In the genomic region with DNA sequence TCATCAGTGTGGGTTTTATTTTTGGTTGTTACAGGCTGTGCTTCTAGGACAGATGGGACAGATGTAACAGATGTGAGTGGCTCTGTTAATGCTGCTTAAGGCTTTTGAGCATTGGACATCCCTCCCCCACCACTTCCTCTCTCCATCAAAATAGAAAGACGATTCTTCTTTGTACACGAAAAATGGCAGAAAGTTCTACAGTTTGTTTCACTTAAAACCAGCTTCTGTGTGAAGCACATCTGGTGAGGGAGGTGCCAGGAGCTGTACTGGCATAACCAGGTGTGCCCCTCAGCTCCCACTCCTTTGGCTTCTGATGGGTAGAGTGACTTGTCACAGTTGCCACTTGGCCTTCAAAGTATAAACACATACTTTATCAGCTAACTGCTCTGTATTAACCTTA, we compare ENCODE assay signal across 12 mouse cellular contexts.
DNase-seq lines count a peak whose midpoint lies in the region; ATAC-seq lines count a peak whose summit lies in the region.
"Had no signal": no experiment of that assay in that cellular context is flagged by ENCODE, and none has a peak within 500 bp of the region (broad histone marks: within the 10 kb centered on the region; RNA-seq: fewer than 3 reads in every experiment).

No protein-coding gene starts in this region.

- no peak for ATAC-seq in midbrain, embryonic 11.5 days (ENCODE audit: low FRiP score)
- no peak for ATAC-seq in midbrain, embryonic 16.5 days
- ATAC-seq in limb, embryonic 13.5 days (ENCODE audit: low FRiP score, low read depth) = no peak
- ATAC-seq in liver, embryonic 11.5 days (replicated peaks; ENCODE audit: low FRiP score) = no peak

- no peaks in the 10 kb centered on the region for H3K9me3 ChIP-seq in heart, embryonic 10.5 days
- no peaks in the 10 kb centered on the region for H3K9me3 ChIP-seq in midbrain, embryonic 11.5 days (ENCODE audit: control insufficient read depth, low read length)
- no peaks in the 10 kb centered on the region for H3K9me3 ChIP-seq in midbrain, embryonic 16.5 days (replicated peaks; ENCODE audit: control insufficient read depth, low read length, poor library complexity, severe bottlenecking)
- H3K9me3 ChIP-seq in limb, embryonic 13.5 days = no peaks in the 10 kb centered on the region
- no peaks in the 10 kb centered on the region for H3K9me3 ChIP-seq in liver, embryonic 11.5 days (ENCODE audit: control insufficient read depth, low read length)
- H3K9me3 ChIP-seq: forebrain, embryonic 10.5 days had no signal

- intact Hi-C loops in heart, postnatal 36 days (cut with DNase I) = no loop called here

- no peak for DNase-seq in heart, embryonic 10.5 days (ENCODE audit: low spot score)
- DNase-seq in heart, postnatal 36 days = no peak
- peak; percentile 53 for DNase-seq in midbrain, embryonic 11.5 days (ENCODE audit: low spot score, missing footprints)
- peak; percentile 75 for DNase-seq in thymus, postnatal 14 days
- DNase-seq in liver, embryonic 11.5 days (ENCODE audit: low spot score) = no peak
- DNase-seq in layer of hippocampus, adult 9-10 months (ENCODE audit: low spot score) = no peak
- DNase-seq: cerebellum, adult 11 months; kidney, adult 2 months; layer of hippocampus, adult 9-11 months had no signal

- 0 out of 2 replicates have a peak overlapping the region, but pooled peaks have one; percentile 6 for H3K27ac ChIP-seq in heart, embryonic 10.5 days
- H3K27ac ChIP-seq in midbrain, embryonic 11.5 days (ENCODE audit: low read depth, low read length) = no peak overlapping the region
- no peak overlapping the region for H3K27ac ChIP-seq in midbrain, embryonic 16.5 days (ENCODE audit: low read length)
- peak overlapping the region; percentile 48; the same call in 1 of the 2 replicates for H3K27ac ChIP-seq in limb, embryonic 13.5 days
- H3K27ac ChIP-seq in liver, embryonic 11.5 days (ENCODE audit: low read depth, low read length) = no peak overlapping the region
- H3K27ac ChIP-seq: forebrain, embryonic 10.5 days had no signal

- no peak overlapping the region for H3K4me2 ChIP-seq in midbrain, embryonic 11.5 days
- no peak overlapping the region for H3K4me2 ChIP-seq in midbrain, embryonic 16.5 days (ENCODE audit: low read length)
- H3K4me2 ChIP-seq in limb, embryonic 13.5 days (replicated peaks) = no peak overlapping the region
- no peak overlapping the region for H3K4me2 ChIP-seq in liver, embryonic 11.5 days

- no peak overlapping the region for H3K4me3 ChIP-seq in heart, embryonic 10.5 days
- no peak overlapping the region for H3K4me3 ChIP-seq in midbrain, embryonic 11.5 days (ENCODE audit: low read depth, low read length)
- no peak overlapping the region for H3K4me3 ChIP-seq in midbrain, embryonic 16.5 days (ENCODE audit: low read depth, low read length)
- no peak overlapping the region for H3K4me3 ChIP-seq in limb, embryonic 13.5 days
- no peak overlapping the region for H3K4me3 ChIP-seq in liver, embryonic 11.5 days (ENCODE audit: low read depth, low read length)
- H3K4me3 ChIP-seq: forebrain, embryonic 10.5 days had no signal

- peaks cover 45% of the 10 kb centered on the region for H3K4me1 ChIP-seq in heart, embryonic 10.5 days
- no peaks in the 10 kb centered on the region for H3K4me1 ChIP-seq in midbrain, embryonic 11.5 days (ENCODE audit: control insufficient read depth, insufficient read depth, low read length)
- H3K4me1 ChIP-seq in midbrain, embryonic 16.5 days (ENCODE audit: control insufficient read depth, insufficient read depth, low read length) = no peaks in the 10 kb centered on the region
- peaks cover 41% of the 10 kb centered on the region for H3K4me1 ChIP-seq in limb, embryonic 13.5 days
- H3K4me1 ChIP-seq in liver, embryonic 11.5 days (replicated peaks; ENCODE audit: control insufficient read depth, insufficient read depth, low read length) = peaks cover 17% of the 10 kb centered on the region

- H3K27me3 ChIP-seq in heart, embryonic 10.5 days (ENCODE audit: insufficient read depth, poor library complexity, severe bottlenecking) = no peaks in the 10 kb centered on the region
- H3K27me3 ChIP-seq in midbrain, embryonic 11.5 days (ENCODE audit: control insufficient read depth, insufficient read depth, low read length) = no peaks in the 10 kb centered on the region
- H3K27me3 ChIP-seq in midbrain, embryonic 16.5 days (ENCODE audit: control insufficient read depth, insufficient read depth, low read depth, low read length) = no peaks in the 10 kb centered on the region
- no peaks in the 10 kb centered on the region for H3K27me3 ChIP-seq in limb, embryonic 13.5 days
- H3K27me3 ChIP-seq in liver, embryonic 11.5 days (replicated peaks; ENCODE audit: control insufficient read depth, insufficient read depth, low read length) = no peaks in the 10 kb centered on the region

- H3K36me3 ChIP-seq in heart, embryonic 10.5 days = no peaks in the 10 kb centered on the region
- H3K36me3 ChIP-seq in midbrain, embryonic 11.5 days (ENCODE audit: control insufficient read depth, insufficient read depth, low read length) = no peaks in the 10 kb centered on the region
- no peaks in the 10 kb centered on the region for H3K36me3 ChIP-seq in midbrain, embryonic 16.5 days (ENCODE audit: control insufficient read depth, insufficient read depth, low read length)
- H3K36me3 ChIP-seq in limb, embryonic 13.5 days = no peaks in the 10 kb centered on the region
- no peaks in the 10 kb centered on the region for H3K36me3 ChIP-seq in liver, embryonic 11.5 days (ENCODE audit: control insufficient read depth, insufficient read depth, low read length)
- H3K36me3 ChIP-seq: forebrain, embryonic 10.5 days had no signal

- WGBS in heart, embryonic 10.5 days = 78% methylated on average over 2 of the region's 2 CpGs
- 88% methylated on average over 2 of the region's 2 CpGs for WGBS in midbrain, embryonic 11.5 days
- 85% methylated on average over 2 of the region's 2 CpGs for WGBS in midbrain, embryonic 16.5 days
- 35% methylated on average over 2 of the region's 2 CpGs for WGBS in limb, embryonic 13.5 days
- 65% methylated on average over 2 of the region's 2 CpGs for WGBS in liver, embryonic 11.5 days

- no peak overlapping the region for H3K9ac ChIP-seq in midbrain, embryonic 11.5 days (ENCODE audit: low read length)
- no peak overlapping the region for H3K9ac ChIP-seq in midbrain, embryonic 16.5 days (ENCODE audit: low read depth, low read length)
- H3K9ac ChIP-seq in limb, embryonic 13.5 days = no peak overlapping the region
- H3K9ac ChIP-seq in liver, embryonic 11.5 days (ENCODE audit: low read depth, low read length) = no peak overlapping the region

Comparison
In these comparisons a context has a peak if more than half of its experiments do, and no peak if none do; other contexts are left out.
1. DNase-seq: peak in midbrain, embryonic 11.5 days (single experiment) and thymus, postnatal 14 days (single experiment); none in heart, embryonic 10.5 days (single experiment), heart, postnatal 36 days (0 of 2), liver, embryonic 11.5 days (single experiment) and layer of hippocampus, adult 9-10 months (single experiment).
2. H3K27ac ChIP-seq: peak in heart, embryonic 10.5 days (single experiment) and limb, embryonic 13.5 days (single experiment); none in midbrain, embryonic 11.5 days (single experiment), midbrain, embryonic 16.5 days (single experiment) and liver, embryonic 11.5 days (single experiment).